Mouse (Mus musculus) urinary bladder, postnatal 36 days (tissue): ENCODE results near the gene F8.
A peak's percentile ranks its signal among the peaks of the same experiment; 100 is the strongest.
"Not testable (repeated sequence)": the region's sequence is repeated elsewhere in the genome, so short reads cannot be mapped to it uniquely, and the experiment has no call there.

Source experiments
- DNase-seq, 2 experiments: peaks; one replicate each; pipeline ENCODE4 v3.0.0; 2022; ENCODE audit warnings: low spot score in 2 of 2, mixed read lengths in 1 of 2

F8 gene

DNA sequence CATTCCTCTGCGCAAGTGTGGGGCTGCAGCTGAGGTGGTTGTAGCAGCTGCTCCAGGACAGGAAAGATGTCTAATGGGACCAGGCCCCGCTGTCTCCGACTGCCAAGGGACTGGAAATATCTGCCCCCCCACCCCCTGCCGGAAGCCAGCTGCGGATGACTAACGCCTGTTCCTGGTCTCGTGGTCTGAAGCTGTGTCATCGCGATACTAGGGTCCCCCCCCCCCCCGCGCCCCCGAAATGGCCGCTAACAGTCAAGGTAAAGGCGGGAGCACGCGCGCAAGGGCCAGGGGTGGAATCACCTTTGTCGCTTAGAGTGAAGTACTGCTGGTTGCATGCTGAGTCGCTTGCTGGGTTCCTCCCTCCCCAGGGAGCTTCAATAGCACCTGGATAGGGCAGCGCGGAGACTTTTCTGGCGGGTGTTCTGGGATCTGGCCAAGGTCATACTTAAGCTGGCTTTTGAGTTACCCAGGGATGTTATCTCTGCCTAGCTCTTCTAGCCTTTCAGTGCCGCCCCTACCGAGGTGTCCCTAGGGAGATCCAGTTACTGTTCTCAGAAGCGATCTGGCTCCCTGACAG, at the start of gene F8, which contains the start of gene Fundc2:
Gene F8, minus strand, starts transcription at position 421 of the 577 bp plus-strand sequence.
Gene Fundc2, plus strand, starts transcription at position 205 of the 577 bp plus-strand sequence.
- DNase-seq, result peak; percentile 44 to 47

DNA sequence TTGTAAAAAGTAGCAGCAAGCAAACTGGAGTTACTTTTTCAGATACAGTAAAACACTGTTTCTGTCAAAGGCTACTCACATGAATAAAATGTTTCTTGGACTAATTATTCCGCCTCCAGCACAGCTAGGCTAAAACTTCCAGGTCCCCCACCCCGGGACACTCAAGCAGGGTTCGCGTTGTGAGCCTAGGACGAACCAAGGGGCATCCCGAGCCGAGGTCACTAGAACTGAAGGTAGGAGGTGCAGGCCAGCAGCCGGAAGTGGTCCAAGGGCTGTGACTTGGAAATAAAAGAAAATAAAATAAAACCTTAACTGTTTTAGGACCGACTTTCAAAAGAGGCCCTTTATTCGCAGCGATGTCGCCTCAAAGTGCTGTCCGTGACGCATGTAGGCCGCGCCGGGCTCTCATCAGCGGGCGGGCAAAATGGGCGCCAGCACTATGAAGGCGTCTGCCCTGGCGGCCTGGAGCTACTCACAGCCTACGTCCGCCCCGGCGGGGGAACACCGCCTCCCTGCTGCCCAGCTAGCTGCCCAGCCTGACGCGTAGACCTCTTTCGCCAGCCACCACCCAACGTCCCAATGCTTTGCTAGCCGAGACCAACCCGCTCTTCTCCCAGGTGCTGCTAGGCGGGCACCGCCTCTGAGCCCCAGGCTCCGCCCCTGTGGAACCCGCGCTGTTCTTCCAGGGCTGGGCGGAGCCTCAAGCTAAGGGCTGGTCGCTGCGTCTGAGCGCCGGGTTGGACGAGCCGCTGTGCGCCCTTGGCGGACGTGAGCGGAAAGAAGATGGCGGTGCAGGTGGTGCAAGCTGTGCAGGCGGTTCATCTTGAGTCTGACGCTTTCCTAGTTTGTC, 33.7 kb upstream of the F8 start, which contains the start of the genes Cmc4, Mtcp1 and Brcc3:
Gene Cmc4, minus strand, starts transcription at position 649 of the 850 bp plus-strand sequence.
Gene Mtcp1, minus strand, starts transcription at position 653 of the 850 bp plus-strand sequence.
Gene Brcc3, plus strand, starts transcription at position 693 of the 850 bp plus-strand sequence.
- peak; percentile 77 to 85 for DNase-seq

DNA sequence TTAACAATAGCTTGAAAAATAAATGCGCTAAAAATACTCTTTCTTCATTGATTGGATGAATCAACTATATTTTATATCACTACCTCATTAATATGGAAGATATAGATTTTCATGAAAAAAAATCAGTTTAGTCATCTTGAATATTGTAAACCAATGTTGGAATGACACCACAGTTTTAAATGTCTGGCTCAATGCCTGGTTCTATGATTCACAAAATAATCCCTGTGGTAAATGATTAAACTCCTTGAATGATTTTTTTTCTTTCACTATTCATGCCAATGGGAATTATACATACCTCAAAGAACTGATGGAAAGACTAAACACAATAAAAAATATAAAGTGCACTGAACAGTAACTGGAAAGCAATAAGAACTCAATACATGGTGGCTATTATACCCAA, 27.3 kb upstream of the F8 start:
- no peak for DNase-seq

DNA sequence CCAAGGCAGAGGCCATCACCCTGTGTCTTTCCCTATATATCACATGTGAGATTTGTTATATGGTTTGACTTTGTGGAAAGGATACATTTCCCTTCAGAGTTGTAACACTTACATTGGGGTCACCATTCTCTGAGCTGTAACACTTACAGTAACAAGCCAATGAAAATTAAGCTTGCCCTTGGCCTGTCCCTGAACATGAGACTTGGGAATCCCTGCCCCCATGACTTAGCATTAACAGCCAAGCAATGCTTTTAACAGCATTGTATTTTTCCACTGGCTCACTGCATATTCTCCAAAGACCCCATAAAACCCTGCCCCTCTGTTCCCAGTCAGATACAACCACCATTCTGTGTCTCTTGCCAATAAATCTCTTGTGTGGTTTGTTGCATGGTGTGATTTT, 20.9 kb upstream of the F8 start:
- DNase-seq, result no peak

DNA sequence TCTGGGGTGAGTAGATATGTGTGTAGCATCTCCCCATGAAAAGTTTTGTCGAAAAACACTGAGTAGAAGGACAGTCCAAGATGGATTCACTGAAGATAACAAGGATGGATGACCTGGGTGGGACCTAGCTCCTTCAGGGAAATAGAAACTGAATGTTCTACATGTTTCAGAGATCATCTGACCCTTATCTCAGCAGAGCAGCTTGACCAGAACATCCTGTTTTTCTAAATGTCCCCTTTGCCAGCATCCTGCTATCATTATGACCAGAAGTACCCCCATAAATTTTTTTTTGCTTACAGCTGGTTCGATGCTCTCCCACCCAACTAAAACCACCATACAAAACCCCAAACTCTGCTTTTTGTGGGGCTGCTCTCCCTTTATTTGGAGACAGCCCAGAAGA, 20.3 kb upstream of the F8 start:
- no peak for DNase-seq

DNA sequence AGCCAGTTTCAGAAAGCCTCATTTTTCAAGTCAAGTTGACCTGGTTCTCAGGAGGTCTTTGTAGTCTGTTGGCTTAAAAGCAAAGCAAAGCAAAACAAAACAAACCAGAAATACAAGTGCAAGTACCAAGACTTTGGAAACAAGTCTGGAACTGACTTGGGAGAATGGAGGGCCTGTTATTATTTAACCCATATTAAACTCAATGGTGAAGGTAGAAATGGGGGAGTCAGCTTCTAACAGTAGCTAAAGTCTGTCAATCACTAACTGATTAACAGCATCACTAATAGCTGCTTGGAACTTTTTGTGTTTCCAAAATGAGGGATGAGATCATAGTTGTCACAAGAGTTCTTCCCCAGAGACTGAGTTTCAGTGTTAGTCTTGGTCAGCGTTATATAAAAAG, 17.1 kb upstream of the F8 start:
- DNase-seq, result no peak

DNA sequence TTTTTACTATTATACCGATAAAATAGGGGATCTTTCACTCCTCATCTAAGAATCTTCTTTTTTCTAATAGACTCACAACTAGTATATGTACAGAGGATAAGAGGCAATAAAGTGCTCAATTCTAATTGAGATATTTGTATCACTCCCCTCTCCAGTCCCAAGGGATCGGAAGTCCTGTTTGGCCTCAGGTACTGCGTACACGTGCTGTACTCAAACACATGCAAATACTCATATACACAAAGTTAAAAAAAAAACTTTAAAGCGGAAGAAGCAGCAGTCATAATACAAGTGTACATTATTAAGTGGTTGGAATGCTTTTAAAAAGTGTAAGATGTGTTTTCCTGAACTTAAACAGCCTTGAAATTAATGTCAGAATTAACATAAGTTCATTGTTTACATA, 716 bp downstream of the F8 start:
- no peak for DNase-seq

DNA sequence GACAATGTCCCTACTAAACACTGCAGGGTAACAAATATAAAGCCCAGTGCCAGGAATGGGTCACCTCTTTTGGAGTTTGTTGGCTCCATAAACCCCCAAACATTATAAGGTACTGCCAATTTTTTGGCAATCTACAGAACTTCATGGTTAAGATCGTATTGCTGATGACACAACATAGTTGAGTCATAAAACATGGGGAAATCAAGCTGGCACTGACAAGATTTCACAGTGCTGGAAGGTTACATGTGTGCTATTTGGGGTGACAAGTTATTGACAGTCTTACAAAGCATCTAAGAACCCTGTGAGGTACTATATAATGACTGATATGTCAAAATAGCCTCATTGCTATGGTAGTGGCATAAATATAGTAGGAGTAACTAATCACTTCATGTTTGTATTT, 1.2 kb downstream of the F8 start:
- DNase-seq, result no peak

DNA sequence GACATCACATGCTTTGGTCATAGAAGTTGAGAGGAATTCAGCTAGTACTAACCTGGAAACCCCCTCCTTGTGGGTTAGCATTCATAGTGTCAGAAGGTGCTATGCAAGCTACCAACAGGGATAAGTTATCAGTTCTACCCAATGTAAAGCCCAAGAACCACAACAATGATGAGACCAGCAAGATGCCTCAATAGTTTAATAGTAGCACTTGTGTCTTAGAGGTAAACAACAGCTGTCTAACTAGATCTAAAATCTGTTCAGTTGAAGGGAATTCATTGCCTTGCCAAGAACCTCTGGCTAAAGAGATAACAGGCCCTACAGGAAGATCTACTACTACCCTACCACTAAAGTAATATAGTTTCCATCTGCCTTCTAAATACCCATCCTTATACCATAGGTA, 5.6 kb downstream of the F8 start:
- no peak for DNase-seq

DNA sequence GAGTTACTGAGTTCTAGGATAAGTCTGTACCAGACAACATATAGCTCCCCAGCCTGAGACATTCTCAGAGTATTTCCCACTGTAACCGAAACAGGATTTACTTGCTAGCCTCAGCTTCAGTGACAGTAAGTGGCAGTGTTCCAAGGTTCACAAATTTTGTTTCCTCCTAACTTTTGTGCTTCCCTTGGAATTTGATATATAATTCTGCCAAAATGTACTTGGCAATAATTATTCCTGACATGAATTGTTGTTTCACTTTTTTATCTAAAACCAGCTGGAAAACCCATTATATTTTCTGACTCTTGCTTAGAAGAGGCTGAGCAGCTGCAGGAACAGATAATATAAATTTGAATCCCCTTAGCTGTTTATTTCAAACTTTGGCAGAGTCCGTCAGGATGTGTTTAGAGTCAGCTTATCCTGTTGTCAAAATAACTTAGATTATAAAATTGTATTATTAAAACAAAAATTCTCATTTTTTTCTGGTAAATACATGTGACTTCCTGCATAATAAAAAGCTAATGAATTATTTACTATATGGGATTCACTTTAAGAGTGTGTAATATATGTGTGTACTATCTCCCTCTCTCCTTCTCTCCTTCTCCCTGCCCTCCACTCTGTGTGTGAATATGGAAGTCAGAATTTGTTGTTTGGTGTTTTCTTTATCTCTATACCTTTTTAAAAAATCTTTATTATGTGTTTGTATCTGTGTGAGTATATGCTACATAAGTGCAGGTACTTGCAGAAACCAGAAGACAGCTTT, 9.6 kb downstream of the F8 start:
- no peak for DNase-seq

DNA sequence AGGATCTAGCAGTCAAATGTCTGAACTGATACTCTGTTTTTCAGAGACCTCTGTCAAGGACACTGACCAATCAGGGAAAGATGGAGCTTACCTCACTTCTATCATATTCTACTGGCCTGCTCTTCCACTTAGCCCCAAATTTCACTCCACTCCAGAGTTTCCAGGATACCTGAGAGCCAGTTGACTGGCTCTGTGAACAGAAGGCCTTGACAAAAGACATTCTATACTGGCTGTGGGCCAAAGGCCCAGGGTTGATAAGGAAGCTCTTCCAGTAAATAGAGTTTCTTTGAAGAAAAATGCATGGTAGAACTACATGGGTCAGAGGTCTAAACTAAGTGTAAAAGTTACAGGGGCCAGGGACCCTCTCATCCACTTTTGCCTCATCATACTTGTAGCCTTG, 12.2 kb downstream of the F8 start:
- no peak for DNase-seq

DNA sequence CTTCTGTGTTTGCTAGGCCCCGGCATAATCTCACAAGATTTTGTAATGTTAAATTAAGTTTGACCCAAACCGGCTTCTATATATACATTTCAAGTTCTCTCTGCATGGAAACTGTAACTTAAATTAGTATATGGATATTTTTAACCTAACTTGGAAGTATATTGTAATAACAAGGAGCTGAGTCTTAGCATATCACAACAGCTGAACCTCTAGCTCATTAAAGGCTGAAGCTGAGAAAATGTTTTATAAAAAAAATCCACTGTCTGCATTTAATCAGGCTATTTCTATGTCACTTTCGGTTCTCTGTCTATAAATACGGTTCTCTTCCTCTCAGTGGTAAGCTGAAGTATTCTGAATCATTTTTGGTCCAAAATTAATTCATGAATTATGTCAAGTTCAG, 58.9 kb downstream of the F8 start:
- DNase-seq, result no peak

DNA sequence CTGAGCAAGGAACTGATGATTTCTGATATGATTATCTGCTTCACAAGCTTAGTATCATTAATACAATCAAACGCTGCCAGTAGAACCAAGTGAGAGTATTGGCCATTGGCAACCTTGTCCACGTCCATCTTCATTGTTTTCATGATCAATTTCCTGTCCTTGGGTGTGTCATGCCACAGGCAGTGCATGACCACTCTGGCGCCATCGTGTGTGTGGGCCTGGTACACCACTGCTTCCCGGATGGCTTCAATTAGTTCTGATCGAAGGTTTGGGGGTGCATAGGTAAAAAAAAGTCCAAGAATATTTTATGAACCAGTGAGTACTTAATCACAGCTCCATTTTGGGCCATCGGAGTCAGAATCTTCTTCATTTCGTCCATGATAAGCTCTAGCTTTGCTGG, 110.7 kb downstream of the F8 start:
- no peak for DNase-seq

DNA sequence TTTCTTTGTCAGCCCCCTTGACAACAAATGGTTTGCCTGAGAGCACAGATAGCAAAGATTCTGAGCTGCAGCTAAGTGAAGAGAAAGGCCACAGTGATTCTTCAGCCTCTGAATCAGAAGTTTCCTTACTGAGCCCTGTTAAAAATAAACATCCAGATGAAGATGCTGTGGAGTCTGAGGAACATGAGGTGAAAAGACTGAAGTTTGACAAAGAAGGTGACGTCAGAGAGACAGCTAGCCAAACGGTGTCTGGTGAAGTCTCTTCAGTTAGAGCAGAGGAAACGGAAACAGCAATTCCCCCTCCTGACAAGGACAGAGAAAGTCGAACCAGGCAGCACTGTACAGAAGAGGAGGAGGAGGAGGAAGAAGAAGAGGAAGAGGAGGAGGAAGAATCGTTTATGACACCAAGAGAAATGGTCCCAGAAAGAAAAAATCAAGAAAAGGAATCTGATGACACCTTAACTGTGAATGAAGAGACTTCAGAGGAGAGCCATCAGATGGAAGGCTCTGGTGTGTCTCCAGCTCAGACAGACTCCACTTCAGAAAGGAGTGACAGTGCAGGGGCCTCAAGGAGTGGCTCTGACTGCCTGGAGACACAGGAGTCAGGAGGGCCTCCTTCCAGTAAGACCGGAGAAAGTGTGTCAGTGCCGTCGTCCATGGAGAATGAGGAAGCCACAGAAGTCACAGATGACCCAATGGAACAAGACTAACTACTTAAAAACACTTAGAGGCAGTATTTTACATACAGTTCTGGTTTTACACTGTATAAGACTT, 148.6 kb downstream of the F8 start:
- not testable (repeated sequence) for DNase-seq

DNA sequence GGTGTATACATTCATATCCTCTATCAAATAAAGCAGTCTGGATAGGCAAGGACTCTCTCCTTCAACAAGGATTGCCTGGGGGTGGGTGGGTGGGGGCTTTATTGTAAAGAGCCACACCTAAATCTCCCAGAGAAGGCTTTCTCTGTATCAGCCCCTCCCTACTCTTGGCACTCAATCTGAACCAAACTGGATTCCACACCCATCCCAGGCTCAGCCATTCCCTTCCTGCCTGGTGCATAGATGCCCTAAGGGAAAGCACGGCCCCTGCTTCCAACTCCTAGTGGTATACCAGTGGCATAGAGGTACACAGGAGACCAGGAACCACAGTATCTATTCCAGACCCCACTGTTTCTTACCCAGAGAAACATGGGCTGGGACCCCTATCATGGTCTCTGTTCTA, 151.0 kb downstream of the F8 start:
- no peak for DNase-seq

DNA sequence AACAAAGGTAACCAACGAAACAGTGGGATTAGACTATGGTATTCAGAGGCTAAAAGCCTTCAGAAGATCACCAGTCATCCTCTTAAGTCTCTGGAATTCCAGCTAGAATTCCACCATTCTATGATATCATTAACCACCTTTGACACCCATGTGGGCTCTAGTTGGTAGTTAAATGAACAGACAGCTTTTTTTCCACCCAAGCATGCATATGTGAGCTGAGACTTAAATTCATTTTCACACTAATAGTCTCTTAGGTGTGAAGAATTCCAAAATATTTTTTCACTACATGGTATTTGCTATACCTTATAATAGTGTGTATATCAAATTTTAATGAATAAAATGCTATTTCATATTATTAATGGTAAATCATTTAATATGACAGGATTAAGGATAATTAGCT, 218.7 kb downstream of the F8 start, which contains the start of gene Smim9:
Gene Smim9, minus strand, starts transcription at position 101 of the 400 bp plus-strand sequence.
- no peak for DNase-seq

DNA sequence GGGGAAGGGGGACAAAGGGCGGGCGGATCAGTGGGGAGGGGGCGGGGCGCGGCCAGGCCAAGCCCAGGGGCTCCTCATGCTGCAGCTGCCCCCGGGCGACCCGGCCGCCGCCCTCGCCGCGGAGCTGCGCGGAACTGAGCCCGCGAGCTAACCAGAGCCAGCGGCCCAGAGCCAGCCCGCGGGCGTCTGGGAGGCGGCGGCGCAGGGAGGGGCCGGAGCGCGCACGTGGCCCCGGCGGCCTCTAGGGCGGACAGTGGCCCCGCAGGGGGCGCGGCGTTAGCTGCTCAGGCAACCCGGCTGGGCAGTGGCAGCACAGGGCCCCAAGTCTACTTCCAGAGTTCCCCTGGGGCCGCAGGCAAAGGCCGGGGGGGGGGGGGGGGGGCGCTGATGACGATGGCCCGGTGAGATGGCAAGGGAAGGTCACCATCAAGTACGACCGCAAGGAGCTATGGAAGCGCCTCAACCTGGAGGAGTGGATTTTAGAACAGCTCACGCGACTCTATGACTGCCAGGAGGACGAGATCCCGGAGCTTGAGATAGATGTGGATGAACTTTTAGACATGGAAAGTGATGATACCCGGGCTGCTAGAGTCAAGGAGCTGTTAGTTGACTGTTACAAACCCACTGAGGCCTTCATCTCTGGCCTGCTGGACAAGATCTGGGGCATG, 226.7 kb downstream of the F8 start:
- DNase-seq, result peak; percentile 4 to 16

DNA sequence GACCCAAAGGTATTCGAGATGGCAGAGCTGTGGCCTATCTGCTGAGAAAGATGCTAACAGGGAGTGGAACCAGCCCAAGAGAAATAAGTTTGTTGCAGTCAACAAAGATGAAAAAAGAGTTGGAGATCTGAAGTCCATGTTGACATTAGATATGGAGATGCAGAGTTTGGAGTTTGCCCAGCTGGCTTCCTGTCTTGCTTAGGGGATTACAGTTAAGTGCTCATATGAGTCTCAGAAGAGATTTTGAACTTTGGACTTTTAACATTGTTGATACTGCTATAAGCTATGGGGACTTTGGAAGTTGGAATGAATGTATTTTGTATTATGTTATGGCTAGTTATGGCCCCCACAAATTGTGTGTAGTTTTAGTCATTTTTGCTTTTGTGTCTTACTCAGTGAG, 230.2 kb downstream of the F8 start:
- DNase-seq, result no peak

DNA sequence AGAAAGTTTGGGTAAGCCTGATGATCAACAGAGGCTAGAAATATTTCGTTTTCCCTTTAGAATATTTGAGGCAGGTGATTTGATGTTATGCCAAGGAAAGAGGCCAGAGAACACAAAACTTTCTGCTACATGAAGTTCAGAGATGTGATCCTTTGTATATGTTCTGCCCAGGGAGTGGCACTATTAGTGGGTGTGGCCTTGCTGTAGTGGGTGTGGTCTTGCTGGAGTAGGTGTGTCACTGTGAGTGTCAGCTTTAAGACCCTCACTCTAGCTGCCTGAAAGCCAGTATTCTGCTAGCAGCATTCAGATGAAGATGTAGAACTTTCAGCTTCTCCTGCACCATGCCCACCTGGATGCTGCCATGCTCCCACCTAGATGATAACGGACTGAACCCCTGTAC, 232.1 kb downstream of the F8 start:
- no peak for DNase-seq

DNA sequence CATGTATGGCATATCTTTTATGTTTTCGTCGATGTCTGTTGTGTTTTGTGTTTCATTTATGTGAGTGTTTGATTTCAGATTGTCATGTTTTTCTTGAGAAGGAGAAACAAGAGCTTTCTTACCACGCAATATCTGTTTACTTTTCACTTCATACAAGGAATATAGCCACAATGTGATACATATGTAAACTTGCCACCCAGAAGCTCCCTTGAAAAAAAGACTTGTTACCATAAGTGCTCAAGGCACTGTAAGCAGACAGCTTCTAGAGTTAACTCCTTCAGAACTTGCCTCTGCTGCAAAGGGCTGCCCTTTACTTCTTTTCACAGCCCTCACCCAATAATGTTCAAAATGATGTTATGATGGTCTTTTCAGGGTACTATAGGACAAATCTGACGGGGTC, 234.0 kb downstream of the F8 start:
- DNase-seq, result no peak

DNA sequence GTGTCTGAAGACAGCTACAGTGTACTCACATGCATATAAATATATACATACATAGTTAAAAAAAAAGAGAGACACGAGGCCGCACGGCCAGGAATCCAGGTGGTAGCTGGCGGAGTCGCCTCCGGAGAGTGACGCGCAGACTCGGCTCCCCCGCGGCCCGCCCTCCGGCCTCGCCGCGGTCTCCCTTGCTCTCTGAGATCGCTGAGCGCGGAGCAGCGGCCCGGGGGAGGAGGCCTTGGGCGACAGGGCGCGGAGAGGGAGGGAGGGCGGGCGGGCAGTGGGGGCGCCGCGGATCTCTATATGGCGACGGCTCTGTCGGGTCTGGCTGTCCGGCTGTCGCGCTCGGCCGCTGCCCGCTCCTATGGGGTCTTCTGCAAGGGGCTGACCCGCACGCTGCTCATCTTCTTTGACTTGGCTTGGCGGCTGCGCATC, 239.3 kb downstream of the F8 start:
- not testable (repeated sequence) for DNase-seq
